22 mouse cellular contexts compared by ENCODE assay signal in the genomic region with DNA sequence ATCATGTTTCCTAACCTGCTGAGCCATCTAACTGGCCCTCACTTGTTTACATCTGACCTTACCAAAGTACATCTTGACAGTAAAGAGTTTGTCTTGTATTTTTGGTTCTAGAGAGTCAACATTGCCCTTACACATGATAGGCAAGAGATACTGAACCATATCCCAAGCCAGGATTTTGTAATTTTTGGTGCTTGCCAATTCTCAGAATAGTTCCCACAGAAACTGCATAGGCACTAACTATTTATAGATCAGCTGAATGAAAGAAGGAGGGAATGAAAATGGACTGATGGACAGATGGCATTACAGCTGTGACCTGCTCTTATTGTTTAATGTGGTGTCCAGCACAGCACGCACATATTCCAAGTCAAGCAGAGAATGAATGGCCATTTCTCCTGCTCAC.
DNase-seq lines count a peak whose midpoint lies in the region; ATAC-seq and TF ChIP-seq lines count a peak whose summit lies in the region.
"Had no signal": no experiment of that assay in that cellular context is flagged by ENCODE, and none has a peak within 500 bp of the region (broad histone marks: within the 10 kb centered on the region; RNA-seq: fewer than 3 reads in every experiment).

No protein-coding gene starts in this region.

- TF ChIP-seq POLR2A in liver, adult 2 months (IDR thresholded peaks at IDR 0.05; ENCODE audit: extremely low read depth, insufficient read depth, low read length) = no peak

- DNase-seq in gastrocnemius, adult 18-20 months (ENCODE audit: low spot score) = peak; percentile 37
- no peak for DNase-seq in gastrocnemius, postnatal 4 days (ENCODE audit: low spot score in 2 of 2)
- DNase-seq in liver, adult 2 months (ENCODE audit: extremely low read depth, low read depth, low spot score) = peak; percentile 91
- peak; percentile 29 for DNase-seq in NIH3T3 (ENCODE audit: low read depth)
- DNase-seq in brain, adult 2 months (ENCODE audit: low read depth, low spot score) = peak; percentile 44
- DNase-seq: adrenal gland, adult 8-10 months; adrenal gland, postnatal 25 days; B cell, adult 2 months; cerebellum, adult 11 months; cerebellum, postnatal 10 days; gastrocnemius, postnatal 10 days; gastrocnemius, postnatal 36 days had no signal

- no peak overlapping the region for H3K4me2 ChIP-seq in liver, embryonic 12.5 days
- H3K4me2 ChIP-seq: forebrain, embryonic 13.5 days; heart, embryonic 11.5 days; hindbrain, embryonic 12.5 days; hindbrain, embryonic 15.5 days had no signal

- WGBS in liver, adult 2 months = 33% methylated on average over 1 of the region's 1 CpGs
- WGBS in liver, embryonic 12.5 days (ENCODE audit: insufficient replicate concordance) = 85% methylated on average over 1 of the region's 1 CpGs

- peak overlapping the region; percentile 10; the same call in 1 of the 2 replicates for H3K27ac ChIP-seq in liver, adult 2 months (replicated peaks; ENCODE audit: insufficient read depth, low read depth, low read length)
- H3K27ac ChIP-seq in liver, embryonic 12.5 days = no peak overlapping the region
- H3K27ac ChIP-seq: forebrain, embryonic 10.5 days; forebrain, embryonic 13.5 days; hindbrain, embryonic 12.5 days; hindbrain, embryonic 15.5 days had no signal

- H3K9me3 ChIP-seq in liver, embryonic 12.5 days (replicated peaks) = no peaks in the 10 kb centered on the region
- H3K9me3 ChIP-seq: forebrain, embryonic 10.5 days; forebrain, embryonic 13.5 days; G1E; hindbrain, embryonic 12.5 days; hindbrain, embryonic 15.5 days had no signal

- TF ChIP-seq CTCF in liver, adult 2 months (IDR thresholded peaks at IDR 0.05; ENCODE audit: low read depth, low read length) = no peak

- no peaks in the 10 kb centered on the region for H3K36me3 ChIP-seq in liver, adult 2 months (ENCODE audit: control insufficient read depth, insufficient read depth, low read length)
- H3K36me3 ChIP-seq in liver, embryonic 12.5 days = 0 out of 2 replicates have a peak, but pooled peaks cover 2% of the 10 kb centered on the region
- H3K36me3 ChIP-seq: forebrain, embryonic 10.5 days; hindbrain, embryonic 12.5 days; hindbrain, embryonic 15.5 days had no signal

- H3K27me3 ChIP-seq in liver, adult 2 months (ENCODE audit: control insufficient read depth, insufficient read depth, low read length) = no peaks in the 10 kb centered on the region
- H3K27me3 ChIP-seq in liver, embryonic 12.5 days (replicated peaks) = no peaks in the 10 kb centered on the region
- H3K27me3 ChIP-seq: CH12.LX; forebrain, embryonic 13.5 days; hindbrain, embryonic 12.5 days; hindbrain, embryonic 15.5 days had no signal

- ATAC-seq in liver, embryonic 12.5 days = no peak
- no peak for ATAC-seq in megakaryocyte, adult 5-6 weeks (ENCODE audit: poor library complexity, severe bottlenecking)
- ATAC-seq: forebrain, embryonic 13.5 days; forebrain, embryonic 16.5 days had no signal

- peaks cover 3% of the 10 kb centered on the region; the same call in 1 of the 2 replicates for H3K79me2 ChIP-seq in liver, adult 2 months (ENCODE audit: control insufficient read depth, insufficient read depth, low read length)

- peaks cover 15% of the 10 kb centered on the region for H3K4me1 ChIP-seq in liver, adult 2 months (ENCODE audit: control insufficient read depth, insufficient read depth, low read length)
- H3K4me1 ChIP-seq in liver, embryonic 12.5 days = no peaks in the 10 kb centered on the region; the same call in 1 of the 2 replicates
- H3K4me1 ChIP-seq: forebrain, embryonic 10.5 days; forebrain, embryonic 13.5 days had no signal

- H3K9ac ChIP-seq in liver, adult 2 months (ENCODE audit: low read depth, low read length) = no peak overlapping the region
- H3K9ac ChIP-seq in liver, embryonic 12.5 days = no peak overlapping the region
- H3K9ac ChIP-seq: forebrain, embryonic 13.5 days; hindbrain, embryonic 12.5 days; hindbrain, embryonic 15.5 days had no signal

- H3K4me3 ChIP-seq in liver, adult 2 months (ENCODE audit: insufficient read depth, low read depth, low read length) = no peak overlapping the region
- H3K4me3 ChIP-seq in liver, embryonic 12.5 days = no peak overlapping the region
- H3K4me3 ChIP-seq: forebrain, embryonic 10.5 days; forebrain, embryonic 13.5 days; hindbrain, embryonic 12.5 days; hindbrain, embryonic 15.5 days had no signal

Comparison
In these comparisons a context has a peak if more than half of its experiments do, and no peak if none do; other contexts are left out.
1. DNase-seq: peak in gastrocnemius, adult 18-20 months (single experiment), liver, adult 2 months (single experiment), NIH3T3 (single experiment) and brain, adult 2 months (single experiment); none in gastrocnemius, postnatal 4 days (0 of 2).